Mouse (Mus musculus): ENCODE results near the gene Anpep. TPM values are rescaled to one million over a fixed set of nuclear protein-coding genes. Genes with fewer than 3 reads are reported as not detected.
A peak's percentile ranks its signal among the peaks of the same experiment; 100 is the strongest.

The Anpep gene
- polyA plus RNA-seq, 1 experiment from 2014 or later = 7.7 TPM

DNA sequence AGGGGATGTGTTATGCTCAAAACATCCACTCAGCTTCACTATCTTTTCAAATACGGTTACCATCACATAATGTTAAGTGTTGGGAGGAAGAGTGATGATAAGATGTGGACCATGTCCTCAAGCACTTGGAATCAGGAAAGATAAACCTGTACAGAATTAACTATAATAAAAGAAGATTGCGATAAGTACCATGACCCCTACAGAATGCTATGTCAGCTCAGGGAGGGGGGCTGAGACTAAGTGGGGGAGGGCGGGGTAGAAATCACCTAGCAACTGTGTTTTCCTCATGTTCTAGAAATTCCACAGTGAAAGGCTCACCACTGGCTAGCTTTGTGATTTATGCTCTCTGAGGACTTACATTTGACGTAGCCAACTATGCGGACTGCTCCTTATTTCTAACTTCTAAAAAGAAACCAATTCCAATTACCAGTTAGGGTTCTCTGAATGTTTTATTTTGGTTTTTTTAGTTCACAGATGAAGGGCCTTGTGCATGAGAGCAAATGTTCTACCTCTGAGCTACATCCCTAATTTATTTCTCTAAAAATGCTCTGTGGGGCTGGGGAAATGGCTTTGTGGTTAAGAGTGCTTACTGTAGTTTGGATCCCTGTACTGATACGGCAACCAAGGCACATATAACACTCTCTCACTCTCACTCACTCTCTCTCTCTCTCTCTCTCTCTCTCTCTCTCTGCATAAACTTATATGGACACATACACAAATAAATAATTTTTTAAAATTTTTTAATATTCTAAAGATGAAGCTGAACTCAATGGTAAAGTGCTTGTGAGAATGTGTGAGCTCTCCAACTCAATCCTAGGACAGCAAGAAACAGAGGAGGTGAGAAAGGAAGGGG lies 31.9 kb upstream of the Anpep start:
- Histone ChIP-seq H3K36me3 (ENCODE audit: control insufficient read depth, insufficient read depth, low read length) (no peaks in the 10 kb centered on the region; the same call in 1 of the 2 replicates), H3K4me2 (no peak overlapping the region), H3K27ac (ENCODE audit: low read depth, low read length) (no peak overlapping the region), H3K9me3 (replicated peaks; ENCODE audit: control insufficient read depth, low read length) (no peaks in the 10 kb centered on the region), H3K27me3 (ENCODE audit: control insufficient read depth, insufficient read depth, low read length) (no peaks in the 10 kb centered on the region), H3K4me3 (ENCODE audit: low read depth, low read length) (no peak overlapping the region), H3K9ac (ENCODE audit: low read depth, low read length) (no peak overlapping the region), H3K4me1 (ENCODE audit: control insufficient read depth, insufficient read depth, low read length) (peaks cover 5% of the 10 kb centered on the region; the same call in 1 of the 2 replicates)
- 72% methylated on average over 6 of the region's 6 CpGs for WGBS (ENCODE audit: insufficient replicate concordance)
- ATAC-seq (replicated peaks; ENCODE audit: insufficient number of reproducible peaks, low FRiP score, low TSS enrichment) = no peak

DNA sequence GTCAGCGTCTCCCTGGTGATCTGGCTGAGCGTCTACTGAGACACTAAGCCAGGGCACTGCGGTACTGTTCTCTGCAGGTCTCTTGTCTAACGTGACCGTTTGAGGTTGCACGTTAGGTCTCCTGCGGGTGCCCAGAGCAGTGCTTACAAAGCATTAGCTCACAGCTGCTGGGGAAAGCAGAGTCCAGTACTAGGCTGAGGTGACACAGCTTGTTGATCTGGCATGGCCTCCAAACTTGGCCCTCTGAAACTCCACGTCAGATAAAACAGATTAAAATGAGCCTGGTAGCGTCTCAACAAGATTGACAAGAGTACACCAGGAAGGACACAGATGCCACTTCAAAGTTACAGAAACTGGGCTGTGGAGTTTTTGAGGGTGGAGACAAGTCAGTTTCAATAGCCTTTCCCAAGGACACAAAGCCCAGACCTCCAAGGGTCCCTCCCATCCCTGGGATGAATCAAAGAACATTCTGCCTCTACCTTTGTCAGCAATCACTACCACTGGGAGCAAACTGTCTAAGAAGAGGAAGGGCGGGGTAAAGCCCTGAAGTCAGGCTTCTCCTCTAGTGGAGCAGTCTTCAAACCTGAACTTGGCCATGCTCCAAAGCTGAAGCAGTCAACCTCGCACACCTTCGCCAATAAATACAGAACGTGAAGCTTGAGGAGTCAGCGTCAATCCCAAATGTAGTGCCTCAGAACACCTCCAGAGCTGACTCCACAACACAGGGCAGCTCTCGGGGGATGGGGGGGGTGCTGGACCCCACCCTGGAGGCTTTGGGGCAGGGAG lies 29.8 kb upstream of the Anpep start:
- Histone ChIP-seq H3K4me3 (ENCODE audit: low read depth, low read length) (no peak overlapping the region), H3K4me1 (ENCODE audit: control insufficient read depth, insufficient read depth, low read length) (peaks cover 5% of the 10 kb centered on the region; the same call in 1 of the 2 replicates), H3K9me3 (replicated peaks; ENCODE audit: control insufficient read depth, low read length) (no peaks in the 10 kb centered on the region), H3K9ac (ENCODE audit: low read depth, low read length) (no peak overlapping the region), H3K36me3 (ENCODE audit: control insufficient read depth, insufficient read depth, low read length) (no peaks in the 10 kb centered on the region; the same call in 1 of the 2 replicates), H3K27ac (ENCODE audit: low read depth, low read length) (no peak overlapping the region), H3K4me2 (no peak overlapping the region), H3K27me3 (ENCODE audit: control insufficient read depth, insufficient read depth, low read length) (no peaks in the 10 kb centered on the region)
- ATAC-seq (replicated peaks; ENCODE audit: insufficient number of reproducible peaks, low FRiP score, low TSS enrichment) = no peak
- WGBS (ENCODE audit: insufficient replicate concordance) = 81% methylated on average over 15 of the region's 15 CpGs

DNA sequence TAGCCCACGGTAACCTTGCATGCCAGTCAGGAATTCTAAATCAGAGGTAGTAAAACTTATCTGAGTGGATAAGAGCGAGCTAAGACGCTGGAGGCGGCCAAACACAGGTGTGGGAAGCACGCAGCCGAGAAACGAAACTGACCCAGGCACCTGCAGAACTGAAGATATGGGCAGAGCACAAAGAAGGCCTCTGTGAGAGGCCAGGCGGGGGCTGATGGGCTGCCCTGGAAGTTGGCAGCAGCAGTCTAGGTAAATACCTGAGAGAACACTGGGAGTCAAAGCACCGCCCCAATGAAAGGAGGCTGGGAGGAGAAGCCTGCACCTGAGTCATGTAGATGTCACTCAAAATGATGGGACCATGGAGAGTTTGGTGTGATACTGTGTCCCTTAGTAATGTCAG lies 27.7 kb upstream of the Anpep start:
- 88% methylated on average over 9 of the region's 9 CpGs for WGBS (ENCODE audit: insufficient replicate concordance)

DNA sequence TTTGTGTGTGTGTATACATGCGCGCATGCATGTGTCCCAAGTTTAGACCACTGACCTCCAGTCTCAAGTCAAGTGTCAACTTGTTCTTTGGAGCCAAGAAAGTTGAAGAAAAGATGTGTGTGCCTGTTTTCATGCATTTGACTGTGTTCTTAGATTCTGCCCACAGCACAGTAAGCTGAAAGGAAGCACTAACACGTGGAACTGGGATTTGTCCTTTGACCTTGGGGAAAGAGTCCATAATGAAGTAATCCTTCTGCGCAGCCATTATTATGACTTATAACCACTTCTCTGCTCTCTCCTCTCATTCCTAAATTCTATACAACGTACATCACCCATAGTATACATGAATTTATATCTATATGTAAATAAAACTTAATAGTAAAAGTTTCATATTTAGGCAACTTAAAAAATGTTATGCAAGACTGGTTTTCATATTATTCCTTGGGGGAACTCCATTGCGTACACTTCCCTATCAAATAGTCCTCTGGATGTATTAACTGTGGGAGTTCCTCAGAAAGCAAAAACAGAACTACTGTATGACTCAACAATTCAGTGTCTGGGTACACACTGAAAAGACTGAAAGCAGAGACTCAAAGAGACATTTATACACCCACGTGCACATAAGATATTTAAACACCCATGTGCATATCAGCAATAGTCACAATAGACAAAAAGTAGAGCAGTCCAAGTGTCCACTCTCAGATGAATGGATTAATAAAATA lies 22.9 kb upstream of the Anpep start:
- no peak overlapping the region for H3K4me2 ChIP-seq
- ATAC-seq (replicated peaks; ENCODE audit: insufficient number of reproducible peaks, low FRiP score, low TSS enrichment) = no peak
- H3K27me3 ChIP-seq (ENCODE audit: control insufficient read depth, insufficient read depth, low read length) = no peaks in the 10 kb centered on the region
- H3K36me3 ChIP-seq (ENCODE audit: control insufficient read depth, insufficient read depth, low read length) = peaks cover 6% of the 10 kb centered on the region
- H3K4me3 ChIP-seq (ENCODE audit: low read depth, low read length) = no peak overlapping the region
- H3K27ac ChIP-seq (ENCODE audit: low read depth, low read length) = no peak overlapping the region
- 86% methylated on average over 7 of the region's 7 CpGs for WGBS (ENCODE audit: insufficient replicate concordance)
- no peaks in the 10 kb centered on the region for H3K9me3 ChIP-seq (replicated peaks; ENCODE audit: control insufficient read depth, low read length)
- H3K9ac ChIP-seq (ENCODE audit: low read depth, low read length) = no peak overlapping the region
- H3K4me1 ChIP-seq (ENCODE audit: control insufficient read depth, insufficient read depth, low read length) = peaks cover 4% of the 10 kb centered on the region; the same call in 1 of the 2 replicates

More for the DNA sequence above, 27.7 kb upstream of the Anpep start:
- Histone ChIP-seq H3K4me1 (ENCODE audit: control insufficient read depth, insufficient read depth, low read length) (peaks cover 5% of the 10 kb centered on the region; the same call in 1 of the 2 replicates), H3K27ac (ENCODE audit: low read depth, low read length) (no peak overlapping the region), H3K9ac (ENCODE audit: low read depth, low read length) (no peak overlapping the region), H3K4me3 (ENCODE audit: low read depth, low read length) (no peak overlapping the region), H3K9me3 (replicated peaks; ENCODE audit: control insufficient read depth, low read length) (no peaks in the 10 kb centered on the region), H3K27me3 (ENCODE audit: control insufficient read depth, insufficient read depth, low read length) (no peaks in the 10 kb centered on the region), H3K4me2 (no peak overlapping the region), H3K36me3 (ENCODE audit: control insufficient read depth, insufficient read depth, low read length) (no peaks in the 10 kb centered on the region; the same call in 1 of the 2 replicates)
- ATAC-seq (replicated peaks; ENCODE audit: insufficient number of reproducible peaks, low FRiP score, low TSS enrichment) = no peak

DNA sequence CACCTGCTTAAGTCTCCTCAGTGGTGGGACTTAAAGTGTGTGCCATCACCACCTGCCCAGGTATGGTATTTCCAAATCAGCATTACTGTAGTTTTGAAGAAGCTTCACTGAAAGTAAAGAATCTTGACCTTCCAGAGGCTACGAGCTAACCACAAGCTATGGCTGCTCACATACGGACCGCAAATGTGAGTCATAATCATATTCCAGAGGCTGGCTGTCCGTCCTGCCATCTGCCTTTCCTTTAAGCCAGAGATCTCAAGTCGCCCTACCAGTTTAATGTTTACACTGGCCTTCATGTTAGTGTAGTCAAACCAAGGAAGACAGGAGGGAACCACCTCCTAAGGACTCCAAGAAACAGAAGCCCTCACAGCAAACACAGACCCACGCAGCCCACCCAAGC lies 21.0 kb upstream of the Anpep start:
- Histone ChIP-seq H3K4me2 (no peak overlapping the region), H3K27ac (ENCODE audit: low read depth, low read length) (no peak overlapping the region), H3K4me1 (ENCODE audit: control insufficient read depth, insufficient read depth, low read length) (peaks cover 4% of the 10 kb centered on the region; the same call in 1 of the 2 replicates), H3K4me3 (ENCODE audit: low read depth, low read length) (no peak overlapping the region), H3K27me3 (ENCODE audit: control insufficient read depth, insufficient read depth, low read length) (no peaks in the 10 kb centered on the region), H3K9ac (ENCODE audit: low read depth, low read length) (no peak overlapping the region), H3K36me3 (ENCODE audit: control insufficient read depth, insufficient read depth, low read length) (peaks cover 6% of the 10 kb centered on the region), H3K9me3 (replicated peaks; ENCODE audit: control insufficient read depth, low read length) (no peaks in the 10 kb centered on the region)
- WGBS (ENCODE audit: insufficient replicate concordance) = 89% methylated on average over 6 of the region's 6 CpGs
- ATAC-seq (replicated peaks; ENCODE audit: insufficient number of reproducible peaks, low FRiP score, low TSS enrichment) = no peak

DNA sequence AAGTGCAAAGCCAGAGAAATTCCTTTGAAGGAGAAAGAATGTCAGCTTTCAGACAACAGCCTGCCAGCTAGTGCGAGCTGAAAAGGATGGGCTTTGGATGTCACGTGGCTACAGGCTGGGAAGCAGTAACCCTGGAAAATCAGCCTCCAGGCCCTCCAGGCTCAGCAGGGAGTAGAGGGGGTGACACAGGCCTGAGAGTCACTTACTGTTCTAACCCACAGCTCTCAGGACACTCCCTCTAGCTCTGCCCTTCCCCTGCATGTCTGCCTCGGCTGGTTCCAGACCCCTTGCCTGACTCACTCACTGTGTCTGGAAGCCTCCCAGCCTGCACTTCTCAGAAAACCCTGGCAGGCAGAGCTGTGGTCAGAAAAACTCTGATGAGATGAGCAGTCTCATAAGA lies 20.1 kb upstream of the Anpep start:
- peak; percentile 49; the same call in 1 of the 2 replicates for ATAC-seq (replicated peaks; ENCODE audit: insufficient number of reproducible peaks, low FRiP score, low TSS enrichment)
- H3K4me3 ChIP-seq (ENCODE audit: low read depth, low read length) = no peak overlapping the region
- H3K9ac ChIP-seq (ENCODE audit: low read depth, low read length) = no peak overlapping the region; the same call in 1 of the 2 replicates
- no peaks in the 10 kb centered on the region for H3K27me3 ChIP-seq (ENCODE audit: control insufficient read depth, insufficient read depth, low read length)
- 26% methylated on average over 3 of the region's 3 CpGs for whole genome bisulfite sequencing (ENCODE audit: insufficient replicate concordance)
- H3K4me2 ChIP-seq = no peak overlapping the region
- peaks cover 4% of the 10 kb centered on the region; the same call in 1 of the 2 replicates for H3K4me1 ChIP-seq (ENCODE audit: control insufficient read depth, insufficient read depth, low read length)
- no peaks in the 10 kb centered on the region for H3K9me3 ChIP-seq (replicated peaks; ENCODE audit: control insufficient read depth, low read length)
- peaks cover 6% of the 10 kb centered on the region for H3K36me3 ChIP-seq (ENCODE audit: control insufficient read depth, insufficient read depth, low read length)
- H3K27ac ChIP-seq (ENCODE audit: low read depth, low read length) = no peak overlapping the region

DNA sequence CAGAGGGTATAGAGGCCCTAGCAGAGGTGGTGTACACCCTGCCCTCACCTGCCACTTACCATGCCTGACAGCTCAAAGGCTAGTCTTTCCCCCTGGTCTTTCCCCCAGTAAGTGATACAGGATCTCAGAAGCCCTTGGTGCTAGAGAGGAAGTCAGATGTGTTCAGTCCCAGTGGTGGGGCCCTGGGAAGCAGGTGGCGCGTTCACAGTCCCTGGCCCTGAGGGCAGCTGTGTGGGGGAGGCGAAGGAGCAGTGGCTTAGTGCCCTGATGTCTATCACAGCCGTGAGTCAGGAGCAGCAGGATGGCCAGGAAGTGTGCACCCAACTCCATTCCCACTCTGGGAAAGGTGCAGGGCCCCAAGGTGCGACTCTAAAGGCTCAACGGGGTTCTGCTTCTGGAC lies 19.2 kb upstream of the Anpep start:
- H3K9me3 ChIP-seq (replicated peaks; ENCODE audit: control insufficient read depth, low read length) = no peaks in the 10 kb centered on the region
- WGBS (ENCODE audit: insufficient replicate concordance) = 88% methylated on average over 6 of the region's 6 CpGs
- no peak overlapping the region for H3K4me2 ChIP-seq
- peaks cover 4% of the 10 kb centered on the region; the same call in 1 of the 2 replicates for H3K4me1 ChIP-seq (ENCODE audit: control insufficient read depth, insufficient read depth, low read length)
- no peak for ATAC-seq (replicated peaks; ENCODE audit: insufficient number of reproducible peaks, low FRiP score, low TSS enrichment)
- peaks cover 6% of the 10 kb centered on the region for H3K36me3 ChIP-seq (ENCODE audit: control insufficient read depth, insufficient read depth, low read length)
- H3K9ac ChIP-seq (ENCODE audit: low read depth, low read length) = no peak overlapping the region
- H3K27ac ChIP-seq (ENCODE audit: low read depth, low read length) = no peak overlapping the region
- H3K4me3 ChIP-seq (ENCODE audit: low read depth, low read length) = no peak overlapping the region
- no peaks in the 10 kb centered on the region for H3K27me3 ChIP-seq (ENCODE audit: control insufficient read depth, insufficient read depth, low read length)

DNA sequence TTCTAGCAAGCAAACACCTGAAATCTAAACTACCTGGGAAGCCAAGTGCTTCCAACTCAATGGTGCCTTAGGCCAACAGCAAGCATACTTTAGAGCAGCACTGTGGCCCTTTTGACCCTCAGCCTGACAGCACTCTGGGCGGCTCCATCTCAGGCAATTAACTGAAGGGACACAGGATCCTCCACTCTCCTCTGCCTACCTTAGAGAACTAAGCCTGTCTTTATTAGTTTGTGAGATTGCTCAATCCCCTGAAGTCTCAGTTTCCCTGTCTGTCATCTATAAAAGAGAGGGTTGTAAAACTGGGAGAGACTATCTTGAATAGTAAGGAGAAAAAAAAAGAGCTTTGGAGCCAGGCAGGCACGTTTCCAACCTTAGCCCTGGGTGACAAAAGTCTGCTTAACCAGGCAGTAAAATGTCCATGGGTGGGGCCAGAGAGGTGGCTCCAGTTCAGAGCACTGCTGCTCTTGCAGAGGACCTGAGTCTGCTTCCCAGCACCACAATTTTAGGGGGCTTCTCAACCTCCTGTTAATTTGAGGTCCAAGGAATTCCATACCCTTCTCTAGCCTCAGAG lies 17.7 kb upstream of the Anpep start:
- no peak for ATAC-seq (replicated peaks; ENCODE audit: insufficient number of reproducible peaks, low FRiP score, low TSS enrichment)
- peaks cover 4% of the 10 kb centered on the region; the same call in 1 of the 2 replicates for H3K4me1 ChIP-seq (ENCODE audit: control insufficient read depth, insufficient read depth, low read length)
- no peaks in the 10 kb centered on the region for H3K9me3 ChIP-seq (replicated peaks; ENCODE audit: control insufficient read depth, low read length)
- whole genome bisulfite sequencing (ENCODE audit: insufficient replicate concordance) = 78% methylated on average over 2 of the region's 2 CpGs
- no peak overlapping the region for H3K4me3 ChIP-seq (ENCODE audit: low read depth, low read length)
- no peak overlapping the region for H3K27ac ChIP-seq (ENCODE audit: low read depth, low read length)
- no peak overlapping the region for H3K4me2 ChIP-seq
- H3K9ac ChIP-seq (ENCODE audit: low read depth, low read length) = no peak overlapping the region
- H3K27me3 ChIP-seq (ENCODE audit: control insufficient read depth, insufficient read depth, low read length) = no peaks in the 10 kb centered on the region
- H3K36me3 ChIP-seq (ENCODE audit: control insufficient read depth, insufficient read depth, low read length) = peaks cover 6% of the 10 kb centered on the region

Measured in heart, embryonic 11.5 days (tissue).